In the genomic region with DNA sequence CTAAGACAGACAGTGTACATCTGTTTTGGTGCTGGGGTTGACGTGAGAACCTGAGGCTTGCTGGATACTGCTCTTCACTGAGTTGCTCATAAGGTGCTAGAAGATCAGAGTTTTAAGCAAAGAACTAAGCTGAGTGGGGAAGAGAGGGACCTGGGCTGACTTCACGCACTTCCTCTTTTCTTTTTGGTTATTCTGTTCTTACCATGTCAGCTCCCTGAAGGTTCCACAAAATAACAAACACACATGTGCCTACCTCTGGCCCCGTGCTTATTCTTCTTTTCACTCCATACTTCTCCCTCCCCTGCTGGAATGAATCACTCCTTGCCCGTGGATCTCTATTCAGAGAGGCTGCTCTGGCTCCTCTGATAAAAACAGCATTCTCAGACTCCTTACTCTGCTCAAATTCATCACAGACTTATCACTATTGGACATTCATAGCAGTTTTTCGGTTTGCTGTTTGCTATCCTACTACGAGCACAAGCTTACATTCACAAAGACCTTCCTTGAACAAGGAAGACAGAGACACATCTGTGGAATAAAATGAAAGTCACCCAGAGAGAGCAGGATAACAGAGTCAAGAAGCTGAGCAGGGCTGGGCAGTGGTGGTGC, we compare ENCODE assay signal across 29 mouse cellular contexts. TPM values are rescaled to one million over a fixed set of nuclear protein-coding genes. Genes with fewer than 3 reads are reported as not detected.
A peak's percentile ranks its signal among the peaks of the same experiment; 100 is the strongest.
DNase-seq lines count a peak whose midpoint lies in the region; ATAC-seq and TF ChIP-seq lines count a peak whose summit lies in the region.
"Had no signal": no experiment of that assay in that cellular context is flagged by ENCODE, and none has a peak within 500 bp of the region (broad histone marks: within the 10 kb centered on the region; RNA-seq: fewer than 3 reads in every experiment).

No protein-coding gene starts in this region.

- peaks cover 10% of the 10 kb centered on the region; the same call in 1 of the 2 replicates for H3K4me1 ChIP-seq in spleen, adult 2 months (ENCODE audit: control insufficient read depth, insufficient read depth, insufficient read length)
- peaks cover 4% of the 10 kb centered on the region; the same call in 1 of the 2 replicates for H3K4me1 ChIP-seq in bone marrow, adult 2 months (ENCODE audit: control insufficient read depth, insufficient read depth, low read length)
- H3K4me1 ChIP-seq: embryonic facial prominence, embryonic 15.5 days; lung, embryonic 15.5 days; midbrain, embryonic 13.5 days; neural tube, embryonic 12.5 days had no signal

- no peak for TF ChIP-seq CTCF in spleen, adult 2 months (IDR thresholded peaks at IDR 0.05; ENCODE audit: extremely low read depth, insufficient read depth, insufficient read length, insufficient replicate concordance)
- no peak for TF ChIP-seq CTCF in bone marrow, adult 2 months (IDR thresholded peaks at IDR 0.05; ENCODE audit: control insufficient read depth, insufficient read depth, low read length)

- H3K27ac ChIP-seq in spleen, adult 2 months (ENCODE audit: insufficient read depth, low read length), result peak overlapping the region; percentile 72
- H3K27ac ChIP-seq in bone marrow, adult 2 months (ENCODE audit: control insufficient read depth, insufficient read depth, low read depth, low read length, poor library complexity), result peak overlapping the region; percentile 54
- H3K27ac ChIP-seq: embryonic facial prominence, embryonic 15.5 days; gastrocnemius, adult 2 months; heart, embryonic 15.5 days; liver, embryonic 15.5 days; lung, embryonic 15.5 days; midbrain, embryonic 13.5 days; neural tube, embryonic 12.5 days had no signal

- WGBS in spleen, adult 2 months, result 30% methylated on average over 6 of the region's 6 CpGs
- 14% methylated on average over 6 of the region's 6 CpGs for WGBS in bone marrow, adult 2 months

- no peaks in the 10 kb centered on the region for H3K27me3 ChIP-seq in spleen, adult 2 months (ENCODE audit: control insufficient read depth, insufficient read depth, low read length)
- H3K27me3 ChIP-seq in splenic B cell, adult 2 months (ENCODE audit: control insufficient read depth, insufficient read depth, low read length, poor library complexity, severe bottlenecking), result no peaks in the 10 kb centered on the region
- H3K27me3 ChIP-seq: embryonic facial prominence, embryonic 15.5 days; heart, embryonic 15.5 days; liver, embryonic 15.5 days; lung, embryonic 15.5 days; midbrain, embryonic 13.5 days; neural tube, embryonic 12.5 days had no signal

- ATAC-seq in megakaryocyte, adult 5-6 weeks (ENCODE audit: poor library complexity, severe bottlenecking), result peak; percentile 56
- ATAC-seq in activated CD4-positive, CD25-positive, alpha-beta regulatory T cell, adult 4 months, result no peak
- ATAC-seq: forebrain, embryonic 14.5 days; hindbrain, embryonic 16.5 days; intestine, embryonic 16.5 days; midbrain, embryonic 13.5 days had no signal

- TF ChIP-seq POLR2A in spleen, adult 2 months (IDR thresholded peaks at IDR 0.05; ENCODE audit: low read depth, low read length), result no peak
- TF ChIP-seq POLR2A in bone marrow, adult 2 months (IDR thresholded peaks at IDR 0.05; ENCODE audit: borderline replicate concordance, control insufficient read depth, low read depth, low read length), result no peak

- no peak overlapping the region for H3K4me3 ChIP-seq in spleen, adult 2 months (ENCODE audit: extremely low read depth, insufficient read depth, insufficient read length)
- H3K4me3 ChIP-seq in bone marrow, adult 2 months (replicated peaks; ENCODE audit: control insufficient read depth, low read depth, low read length), result no peak overlapping the region
- H3K4me3 ChIP-seq: embryonic facial prominence, embryonic 15.5 days; gastrocnemius, adult 2 months; heart, embryonic 15.5 days; liver, embryonic 15.5 days; lung, embryonic 15.5 days; midbrain, embryonic 13.5 days; neural tube, embryonic 12.5 days had no signal

- no peaks in the 10 kb centered on the region for H3K36me3 ChIP-seq in spleen, adult 2 months (ENCODE audit: control insufficient read depth, insufficient read depth, low read length)
- no peaks in the 10 kb centered on the region; the same call in 1 of the 2 replicates for H3K36me3 ChIP-seq in splenic B cell, adult 2 months (ENCODE audit: control insufficient read depth, insufficient read depth, low read length, poor library complexity, severe bottlenecking)
- H3K36me3 ChIP-seq: heart, embryonic 15.5 days; liver, embryonic 15.5 days; lung, embryonic 15.5 days; neural tube, embryonic 12.5 days had no signal

- no peak for DNase-seq in spleen, adult 2 months (ENCODE audit: low read depth in 1 of 2, low spot score in 2 of 2)
- no peak for DNase-seq in spleen, postnatal 14 days (ENCODE audit: low spot score in 2 of 2)
- DNase-seq in splenic B cell, adult 2 months (ENCODE audit: low read depth, low spot score), result peak; percentile 66
- DNase-seq in cerebellum, postnatal 10 days, result no peak
- no peak for DNase-seq in lung, postnatal 4 days
- DNase-seq: adrenal gland, postnatal 36 days; cerebellum, adult 11-12 months; cerebellum, postnatal 36 days; gastrocnemius, adult 2 months; heart, postnatal 4 days; kidney, postnatal 25 days; layer of hippocampus, postnatal 36 days; lung, postnatal 36 days; retina, postnatal 1 day; thymus, postnatal 14 days had no signal

RNA-seq across cellular contexts. Expression of a gene that starts 12.4 kb away (rescaled TPM):
- 22.5 and 23.1 TPM in 2 replicates for polyA plus RNA-seq in spleen, adult 2 months (2012; rRNA removed)
- 6.2 and 18.4 TPM in 2 replicates for polyA plus RNA-seq in bone marrow, adult 2 months (2011; ENCODE audit: insufficient read depth, insufficient read length, low replicate concordance, missing spikeins)
- total RNA-seq in megakaryocyte, adult 5-6 weeks (2015), result 19.8 and 21.9 TPM in 2 replicates
- total RNA-seq in megakaryocyte, adult 5-6 weeks (2017), result 16.7 and 18.8 TPM in 2 replicates
- 10 to 100 TPM in 1 of 2 experiments, 1 to 10 TPM in 1; 9.3 to 11.2 TPM for polyA plus RNA-seq in activated CD4-positive, CD25-positive, alpha-beta regulatory T cell, adult 4 months (2017; shearing (Covaris generic))

RNA-seq across cellular contexts. Expression of a gene that starts 12.7 kb away (rescaled TPM):
- 1.3 and 2.1 TPM in 2 replicates for polyA plus RNA-seq in spleen, adult 2 months (2012; rRNA removed)
- not detected in 2 replicates for polyA plus RNA-seq in bone marrow, adult 2 months (2011; ENCODE audit: insufficient read depth, insufficient read length, low replicate concordance, missing spikeins)
- 1.1 and 1.6 TPM in 2 replicates for total RNA-seq in megakaryocyte, adult 5-6 weeks (2015)
- 2.2 and 3.3 TPM in 2 replicates for total RNA-seq in megakaryocyte, adult 5-6 weeks (2017)
- polyA plus RNA-seq in activated CD4-positive, CD25-positive, alpha-beta regulatory T cell, adult 4 months (2017; shearing (Covaris generic)), result under 1 TPM; 0.38 to 0.46 TPM

RNA-seq across cellular contexts. Expression of a gene that starts 44.5 kb away (rescaled TPM):
- 54.9 and 71.8 TPM in 2 replicates for polyA plus RNA-seq in spleen, adult 2 months (2012; rRNA removed)
- polyA plus RNA-seq in bone marrow, adult 2 months (2011; ENCODE audit: insufficient read depth, insufficient read length, low replicate concordance, missing spikeins), result 1,341 and 3,924 TPM in 2 replicates
- 7,759 and 10,303 TPM in 2 replicates for total RNA-seq in megakaryocyte, adult 5-6 weeks (2015)
- total RNA-seq in megakaryocyte, adult 5-6 weeks (2017), result 2,992 and 4,182 TPM in 2 replicates
- polyA plus RNA-seq in activated CD4-positive, CD25-positive, alpha-beta regulatory T cell, adult 4 months (2017; shearing (Covaris generic)), result not detected
- total RNA-seq: adrenal gland, postnatal 36 days; gastrocnemius, adult 2 months; layer of hippocampus, postnatal 36 days; left cerebral cortex, postnatal 25 days had no signal
- polyA plus RNA-seq: kidney, embryonic 14.5 days had no signal

RNA-seq across cellular contexts. Expression of a gene that starts 56.1 kb away (rescaled TPM):
- 35.8 and 35.9 TPM in 2 replicates for polyA plus RNA-seq in spleen, adult 2 months (2012; rRNA removed)
- polyA plus RNA-seq in bone marrow, adult 2 months (2011; ENCODE audit: insufficient read depth, insufficient read length, low replicate concordance, missing spikeins), result 7.6 and 20.4 TPM in 2 replicates
- 7.2 and 11.5 TPM in 2 replicates for total RNA-seq in megakaryocyte, adult 5-6 weeks (2015)
- total RNA-seq in megakaryocyte, adult 5-6 weeks (2017), result 2.9 and 5.9 TPM in 2 replicates
- polyA plus RNA-seq in activated CD4-positive, CD25-positive, alpha-beta regulatory T cell, adult 4 months (2017; shearing (Covaris generic)), result 1 to 10 TPM; 5.4 TPM

Comparison
In these comparisons a context has a peak if more than half of its experiments do, and no peak if none do; other contexts are left out.
1. RNA of a gene that starts 44.5 kb away (polyA plus RNA-seq): 1,341 to 3,924 TPM in bone marrow, adult 2 months and 54.9 to 71.8 TPM in spleen, adult 2 months; not detected in activated CD4-positive, CD25-positive, alpha-beta regulatory T cell, adult 4 months; every median in the first group is over 10 times any median in the second.